ENCODE assay signal across 30 mouse cellular contexts in genomic region chr16:24029965-24030672, GRCm38 (mm10). TPM values are rescaled to one million over a fixed set of nuclear protein-coding genes. Genes with fewer than 3 reads are reported as not detected.
"Had no signal": no experiment of that assay in that cellular context is flagged by ENCODE, and none has a peak within 500 bp of the region (broad histone marks: within the 10 kb centered on the region; RNA-seq: fewer than 3 reads in every experiment).

No protein-coding gene starts in this region.

- H3K9me3 ChIP-seq: intestine, embryonic 15.5 days; kidney, embryonic 15.5 days; limb, embryonic 12.5 days; limb, embryonic 15.5 days; liver, embryonic 12.5 days; liver, embryonic 15.5 days; midbrain, embryonic 13.5 days; neural tube, embryonic 13.5 days had no signal

- ATAC-seq: intestine, embryonic 15.5 days; liver, embryonic 12.5 days; midbrain, embryonic 13.5 days; midbrain, embryonic 16.5 days had no signal

- H3K36me3 ChIP-seq: intestine, embryonic 15.5 days; kidney, embryonic 15.5 days; limb, embryonic 12.5 days; limb, embryonic 15.5 days; liver, embryonic 12.5 days; liver, embryonic 15.5 days; midbrain, embryonic 13.5 days; neural tube, embryonic 13.5 days had no signal

- H3K27ac ChIP-seq: intestine, embryonic 15.5 days; kidney, embryonic 15.5 days; limb, embryonic 12.5 days; limb, embryonic 15.5 days; liver, embryonic 12.5 days; liver, embryonic 15.5 days; macrophage; midbrain, embryonic 13.5 days; neural tube, embryonic 13.5 days had no signal

- DNase-seq: kidney, adult 11 months; kidney, adult 8-10 months; kidney, postnatal 10 days; kidney, postnatal 36 days; left cerebral cortex, postnatal 4 days; retina, postnatal 1 day; right cerebral cortex, postnatal 25 days; spleen, adult 18-20 months; thymus, adult 18-20 months; thymus, postnatal 36 days had no signal

- H3K27me3 ChIP-seq: intestine, embryonic 15.5 days; kidney, embryonic 15.5 days; limb, embryonic 12.5 days; limb, embryonic 15.5 days; liver, embryonic 12.5 days; liver, embryonic 15.5 days; midbrain, embryonic 13.5 days; neural tube, embryonic 13.5 days had no signal

- H3K4me1 ChIP-seq: intestine, embryonic 15.5 days; kidney, embryonic 15.5 days; limb, embryonic 12.5 days; limb, embryonic 15.5 days; liver, embryonic 12.5 days; midbrain, embryonic 13.5 days; neural tube, embryonic 13.5 days had no signal

- H3K4me3 ChIP-seq: intestine, embryonic 15.5 days; kidney, embryonic 15.5 days; limb, embryonic 12.5 days; limb, embryonic 15.5 days; liver, embryonic 12.5 days; liver, embryonic 15.5 days; midbrain, embryonic 13.5 days; myocyte; neural tube, embryonic 13.5 days had no signal

- H3K9ac ChIP-seq: intestine, embryonic 15.5 days; kidney, embryonic 15.5 days; limb, embryonic 12.5 days; limb, embryonic 15.5 days; liver, embryonic 12.5 days; liver, embryonic 15.5 days; midbrain, embryonic 13.5 days; neural tube, embryonic 13.5 days had no signal

- H3K4me2 ChIP-seq: intestine, embryonic 15.5 days; kidney, embryonic 15.5 days; limb, embryonic 12.5 days; limb, embryonic 15.5 days; liver, embryonic 12.5 days; liver, embryonic 15.5 days; midbrain, embryonic 13.5 days; neural tube, embryonic 13.5 days had no signal

RNA-seq across cellular contexts. Expression of gene Gm37419, which starts 41.8 kb away (rescaled TPM):
- total RNA-seq: layer of hippocampus, adult 18-20 months; layer of hippocampus, postnatal 14 days; left cerebral cortex, adult 8-10 months; left cerebral cortex, postnatal 14 days; left cerebral cortex, postnatal 4 days; megakaryocyte, adult 5-6 weeks; monocyte, adult 5-6 weeks; neutrophil, adult 5-6 weeks had no signal
- polyA plus RNA-seq: intestine, embryonic 15.5 days; kidney, embryonic 15.5 days; limb, embryonic 12.5 days; limb, embryonic 15.5 days; liver, embryonic 12.5 days; liver, embryonic 15.5 days; macrophage; midbrain, embryonic 13.5 days; midbrain, embryonic 16.5 days; myocyte; neural tube, embryonic 13.5 days; testis, adult 2 months; urinary bladder, adult 2 months had no signal
